Mouse (Mus musculus) adrenal gland, postnatal 4 days (tissue): ENCODE data around the gene Abcb4. TPM values are rescaled to one million over a fixed set of nuclear protein-coding genes. Genes with fewer than 3 reads are reported as not detected.
A peak's percentile ranks its signal among the peaks of the same experiment; 100 is the strongest.
"Not testable (repeated sequence)": the region's sequence is repeated elsewhere in the genome, so short reads cannot be mapped to it uniquely, and the experiment has no call there.

Experiments
- DNase-seq, 2 experiments: peaks; one replicate each; pipeline ENCODE4 v3.0.0; 2021 to 2022; ENCODE audit warnings: low spot score in 2 of 2, mixed read lengths in 2 of 2
- total RNA-seq, 2 experiments: library from RNA; stranded (reverse); gene quantifications; 2 replicates each; pipeline ENCODE4 v1.2.3; 2021

Gene Abcb4
- total RNA-seq, 2 experiments from 2014 or later = 7.9 to 17.9 TPM

DNA sequence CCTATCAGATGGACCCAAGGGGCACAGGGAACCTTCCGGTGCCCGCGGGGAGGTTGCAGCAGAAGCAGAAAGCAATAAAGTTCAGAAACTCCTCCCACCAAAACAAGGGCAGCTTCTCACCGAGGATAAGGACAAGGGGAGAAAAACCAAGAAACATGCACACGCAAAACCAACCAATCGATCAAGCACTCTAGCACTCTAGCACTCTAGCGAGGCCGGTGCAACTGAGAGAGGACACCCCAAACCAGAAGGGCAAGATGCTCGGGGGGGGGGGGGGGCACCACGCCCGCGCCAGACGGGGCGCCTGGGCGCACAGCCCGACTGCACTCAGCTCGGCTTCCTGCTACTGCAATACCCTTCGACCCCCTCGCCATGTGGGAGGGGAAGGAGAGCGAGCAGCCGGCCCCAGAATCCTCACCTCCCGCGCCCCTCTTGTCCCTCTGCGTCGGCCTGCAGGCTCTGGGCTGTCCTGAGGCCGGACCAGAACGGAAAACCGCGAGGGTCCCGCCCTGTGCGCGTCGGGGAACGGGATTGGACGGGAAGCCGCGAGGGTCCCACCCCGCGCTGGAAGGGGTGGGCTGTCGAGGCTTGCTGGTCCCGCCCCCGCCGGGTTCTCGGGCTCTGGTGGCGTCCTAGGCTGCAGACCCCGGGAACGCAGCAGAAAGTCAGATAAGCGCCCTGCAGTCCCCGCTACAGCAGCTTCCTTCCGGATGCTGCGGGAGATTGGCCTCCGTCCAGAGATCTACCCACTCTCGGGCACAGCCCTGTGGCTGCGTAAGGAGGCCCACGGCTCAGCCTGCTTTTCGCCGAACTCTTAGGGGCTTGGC, 103.4 kb downstream of the Abcb4 start, which contains the start of gene Crot:
Gene Crot (minus strand): TSS at position 639 of the 827 bp plus-strand sequence.
- DNase-seq = peak; percentile 90

DNA sequence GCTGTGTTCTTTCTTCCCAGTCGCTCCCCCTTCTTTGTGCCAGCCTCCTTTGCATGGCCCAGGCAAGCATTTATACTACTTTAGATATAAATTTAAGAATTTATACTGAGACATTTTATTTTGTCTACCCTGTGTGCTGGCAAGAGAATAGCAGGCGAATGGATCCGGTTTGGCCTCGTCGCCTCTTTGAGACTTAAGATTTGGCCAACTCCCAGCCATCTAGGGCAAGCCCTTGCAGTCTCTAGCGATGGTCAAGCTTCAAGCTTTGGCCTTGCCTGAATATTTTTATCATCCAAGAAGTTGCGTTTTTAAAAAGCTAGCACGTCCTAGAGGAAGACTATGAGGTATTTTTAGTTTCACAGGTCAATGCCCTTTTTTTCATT, 104.0 kb downstream of the Abcb4 start:
- no peak for DNase-seq

DNA sequence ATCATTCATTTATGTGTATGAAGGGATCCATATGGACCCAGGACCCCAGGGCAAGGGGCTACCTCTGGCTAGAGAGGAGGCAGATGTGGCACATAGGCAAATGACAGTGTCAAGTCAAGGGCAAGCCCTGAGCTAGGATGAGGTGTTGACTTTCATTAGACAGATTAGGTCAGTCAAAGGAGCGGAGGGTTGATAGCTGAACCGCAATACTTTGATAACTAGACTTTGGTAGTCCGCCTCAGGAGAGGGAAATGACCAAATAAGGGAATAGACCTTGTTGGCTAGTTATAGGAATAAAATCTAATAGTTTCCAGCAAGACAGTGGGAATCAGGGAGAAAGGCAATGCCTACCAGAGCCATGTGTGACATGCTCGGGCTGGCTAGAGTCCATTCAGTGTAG, 105.6 kb downstream of the Abcb4 start:
- no peak for DNase-seq

DNA sequence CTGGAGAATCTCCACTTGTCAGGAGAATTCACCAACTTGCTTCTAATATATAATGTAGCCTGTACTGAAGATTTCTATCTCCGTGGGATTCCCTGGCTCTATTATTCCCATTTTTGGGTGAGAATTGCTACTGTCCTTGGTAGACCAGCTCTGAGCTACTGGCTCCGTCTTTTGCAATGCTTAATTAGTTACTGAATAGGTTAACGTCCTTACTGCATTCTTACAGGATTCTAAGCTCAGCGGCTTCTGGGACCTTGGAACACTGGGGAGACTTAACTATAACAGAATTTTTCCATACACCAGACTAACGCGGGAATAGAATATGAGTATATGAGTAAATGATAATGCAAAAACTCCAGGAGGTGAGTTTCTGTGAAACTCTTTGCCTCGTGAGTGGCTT, 106.5 kb downstream of the Abcb4 start:
- not testable (repeated sequence) for DNase-seq

GRCm38 (mm10) chr5:9006585-9006984, 113.1 kb downstream of the Abcb4 start:
- DNase-seq = not testable (repeated sequence)

Other genes starting within 250 kb of the Abcb4 start
- 10 to 100 TPM; 11.5 to 11.9 TPM for gene Abcb1a, start 233.6 kb upstream of the Abcb4 start, total RNA-seq
- gene Abcb1b, start 95.6 kb upstream of the Abcb4 start, total RNA-seq = 100 to 1,000 TPM; 184 to 198 TPM
- 10 to 100 TPM; 43.0 to 64.2 TPM for gene Crot, start 103.6 kb downstream of the Abcb4 start, total RNA-seq
- gene Tmem243, start 207.0 kb downstream of the Abcb4 start, total RNA-seq = 10 to 100 TPM; 38.3 TPM